Mouse (Mus musculus) megakaryocyte, embryonic 14.5 days (primary cell): ENCODE measurements around the gene Setd6.

ENCODE experiments used
- FLI1 ChIP-seq: IDR thresholded peaks from 2 replicates; pipeline ENCODE4 v1.6.1; 2012; ENCODE audit warnings: low read length, inconsistent platforms, mixed read lengths
- GATA1 ChIP-seq: IDR thresholded peaks from 3 replicates; pipeline ENCODE4 v1.6.1; 2012; ENCODE audit warnings: mixed read lengths, low read length, inconsistent platforms, borderline replicate concordance

DNA sequence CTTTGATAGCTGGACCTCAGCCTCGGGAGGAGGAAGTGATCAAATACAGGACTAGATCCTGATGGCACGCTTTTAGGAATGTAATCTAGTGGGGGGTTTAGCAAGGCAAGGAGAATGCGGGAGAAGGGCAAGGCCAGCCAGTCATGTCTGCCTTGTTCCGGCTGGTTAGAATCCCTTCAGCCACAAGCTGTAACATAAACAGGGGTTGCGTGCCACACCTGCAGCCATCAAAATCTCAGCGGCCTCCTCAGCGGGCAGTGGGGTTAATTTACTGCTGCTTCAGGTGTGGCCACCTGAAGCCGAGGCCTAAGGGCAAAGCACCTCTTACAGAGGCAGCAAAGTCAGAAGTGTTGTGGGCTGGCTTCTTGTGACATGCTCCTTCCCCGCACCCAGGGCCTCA lies 39.0 kb upstream of the Setd6 start, which contains the start of gene Ndrg4:
- TF ChIP-seq GATA1, result no peak
- no peak for TF ChIP-seq FLI1
